Mouse (Mus musculus): ENCODE measurements around the gene Rnf227. TPM values are rescaled to one million over a fixed set of nuclear protein-coding genes. Genes with fewer than 3 reads are reported as not detected.
A peak's percentile ranks its signal among the peaks of the same experiment; 100 is the strongest.

Rnf227 gene
- polyA plus RNA-seq, 1 experiment from 2014 or later = 257 TPM

GRCm38 (mm10) chr11:69372056-69372779, 32.0 kb downstream of the Rnf227 start:
- Histone ChIP-seq H3K9ac (ENCODE audit: low read depth, low read length) (peak overlapping the region; percentile 31; the same call in 1 of the 2 replicates), H3K4me1 (ENCODE audit: control insufficient read depth, insufficient read depth, low read depth, low read length) (peaks cover 28% of the 10 kb centered on the region), H3K4me2 (ENCODE audit: low read length) (peak overlapping the region; percentile 45), H3K9me3 (ENCODE audit: control insufficient read depth, low read length) (no peaks in the 10 kb centered on the region), H3K27me3 (replicated peaks; ENCODE audit: control insufficient read depth, insufficient read depth, low read length) (no peaks in the 10 kb centered on the region), H3K27ac (ENCODE audit: low read depth, low read length) (peak overlapping the region; percentile 75), H3K36me3 (ENCODE audit: control insufficient read depth, insufficient read depth, low read length) (no peaks in the 10 kb centered on the region), H3K4me3 (ENCODE audit: low read length) (no peak overlapping the region; the same call in 1 of the 2 replicates)
- peak; percentile 28; the same call in 1 of the 2 replicates for ATAC-seq
- 29% methylated on average over 12 of the region's 12 CpGs for WGBS

GRCm38 (mm10) chr11:69372780-69373170, 32.5 kb downstream of the Rnf227 start:
- H3K4me3 ChIP-seq (ENCODE audit: low read length) = no peak overlapping the region
- H3K27me3 ChIP-seq (replicated peaks; ENCODE audit: control insufficient read depth, insufficient read depth, low read length) = no peaks in the 10 kb centered on the region
- no peak for ATAC-seq
- H3K4me2 ChIP-seq (ENCODE audit: low read length) = peak overlapping the region; percentile 32; the same call in 1 of the 2 replicates
- peak overlapping the region; percentile 75; the same call in 1 of the 2 replicates for H3K27ac ChIP-seq (ENCODE audit: low read depth, low read length)
- no peaks in the 10 kb centered on the region for H3K36me3 ChIP-seq (ENCODE audit: control insufficient read depth, insufficient read depth, low read length)
- WGBS = 64% methylated on average over 3 of the region's 3 CpGs
- H3K9me3 ChIP-seq (ENCODE audit: control insufficient read depth, low read length) = no peaks in the 10 kb centered on the region
- H3K9ac ChIP-seq (ENCODE audit: low read depth, low read length) = no peak overlapping the region
- H3K4me1 ChIP-seq (ENCODE audit: control insufficient read depth, insufficient read depth, low read depth, low read length) = peaks cover 26% of the 10 kb centered on the region

GRCm38 (mm10) chr11:69373223-69373965, 33.1 kb downstream of the Rnf227 start:
- Histone ChIP-seq H3K27me3 (replicated peaks; ENCODE audit: control insufficient read depth, insufficient read depth, low read length) (no peaks in the 10 kb centered on the region), H3K4me3 (ENCODE audit: low read length) (no peak overlapping the region), H3K27ac (ENCODE audit: low read depth, low read length) (no peak overlapping the region), H3K9me3 (ENCODE audit: control insufficient read depth, low read length) (no peaks in the 10 kb centered on the region), H3K4me1 (ENCODE audit: control insufficient read depth, insufficient read depth, low read depth, low read length) (peaks cover 21% of the 10 kb centered on the region), H3K9ac (ENCODE audit: low read depth, low read length) (no peak overlapping the region), H3K4me2 (ENCODE audit: low read length) (no peak overlapping the region), H3K36me3 (ENCODE audit: control insufficient read depth, insufficient read depth, low read length) (no peaks in the 10 kb centered on the region)
- WGBS = 93% methylated on average over 16 of the region's 16 CpGs
- no peak for ATAC-seq

- no peak overlapping the region for H3K9ac ChIP-seq (ENCODE audit: low read depth, low read length)
- ATAC-seq = no peak
- no peak overlapping the region for H3K27ac ChIP-seq (ENCODE audit: low read depth, low read length)
- WGBS = 82% methylated on average over 4 of the region's 4 CpGs
- no peaks in the 10 kb centered on the region for H3K9me3 ChIP-seq (ENCODE audit: control insufficient read depth, low read length)
- no peaks in the 10 kb centered on the region for H3K36me3 ChIP-seq (ENCODE audit: control insufficient read depth, insufficient read depth, low read length)
- no peaks in the 10 kb centered on the region for H3K27me3 ChIP-seq (replicated peaks; ENCODE audit: control insufficient read depth, insufficient read depth, low read length)
- H3K4me3 ChIP-seq (ENCODE audit: low read length) = no peak overlapping the region
- peaks cover 20% of the 10 kb centered on the region for H3K4me1 ChIP-seq (ENCODE audit: control insufficient read depth, insufficient read depth, low read depth, low read length)
- no peak overlapping the region for H3K4me2 ChIP-seq (ENCODE audit: low read length)
Measured at GRCm38 (mm10) chr11:69375646-69376045, 35.4 kb downstream of the Rnf227 start.

- no peaks in the 10 kb centered on the region for H3K27me3 ChIP-seq (replicated peaks; ENCODE audit: control insufficient read depth, insufficient read depth, low read length)
- no peaks in the 10 kb centered on the region for H3K4me1 ChIP-seq (ENCODE audit: control insufficient read depth, insufficient read depth, low read depth, low read length)
- H3K9me3 ChIP-seq (ENCODE audit: control insufficient read depth, low read length) = no peaks in the 10 kb centered on the region
- H3K36me3 ChIP-seq (ENCODE audit: control insufficient read depth, insufficient read depth, low read length) = no peaks in the 10 kb centered on the region
- no peak for ATAC-seq
- no peak overlapping the region for H3K27ac ChIP-seq (ENCODE audit: low read depth, low read length)
- no peak overlapping the region for H3K4me3 ChIP-seq (ENCODE audit: low read length)
- no peak overlapping the region for H3K9ac ChIP-seq (ENCODE audit: low read depth, low read length)
- WGBS = 74% methylated on average over 3 of the region's 3 CpGs
- no peak overlapping the region for H3K4me2 ChIP-seq (ENCODE audit: low read length)
Measured at GRCm38 (mm10) chr11:69377766-69378165, 37.5 kb downstream of the Rnf227 start.

GRCm38 (mm10) chr11:69379600-69379999, 39.3 kb downstream of the Rnf227 start:
- Histone ChIP-seq H3K9ac (ENCODE audit: low read depth, low read length) (no peak overlapping the region), H3K36me3 (ENCODE audit: control insufficient read depth, insufficient read depth, low read length) (no peaks in the 10 kb centered on the region), H3K4me2 (ENCODE audit: low read length) (no peak overlapping the region), H3K4me3 (ENCODE audit: low read length) (no peak overlapping the region), H3K4me1 (ENCODE audit: control insufficient read depth, insufficient read depth, low read depth, low read length) (no peaks in the 10 kb centered on the region), H3K9me3 (ENCODE audit: control insufficient read depth, low read length) (no peaks in the 10 kb centered on the region), H3K27me3 (replicated peaks; ENCODE audit: control insufficient read depth, insufficient read depth, low read length) (no peaks in the 10 kb centered on the region), H3K27ac (ENCODE audit: low read depth, low read length) (no peak overlapping the region)
- WGBS = 83% methylated on average over 3 of the region's 3 CpGs
- ATAC-seq = no peak

- Histone ChIP-seq H3K9ac (ENCODE audit: low read depth, low read length) (no peak overlapping the region), H3K9me3 (ENCODE audit: control insufficient read depth, low read length) (no peaks in the 10 kb centered on the region), H3K4me3 (ENCODE audit: low read length) (no peak overlapping the region), H3K27me3 (replicated peaks; ENCODE audit: control insufficient read depth, insufficient read depth, low read length) (no peaks in the 10 kb centered on the region), H3K27ac (ENCODE audit: low read depth, low read length) (no peak overlapping the region), H3K4me2 (ENCODE audit: low read length) (no peak overlapping the region), H3K4me1 (ENCODE audit: control insufficient read depth, insufficient read depth, low read depth, low read length) (no peaks in the 10 kb centered on the region), H3K36me3 (ENCODE audit: control insufficient read depth, insufficient read depth, low read length) (no peaks in the 10 kb centered on the region)
- ATAC-seq = no peak
- WGBS = 77% methylated on average over 6 of the region's 6 CpGs
Measured at GRCm38 (mm10) chr11:69381356-69381755, 41.1 kb downstream of the Rnf227 start.

- H3K4me2 ChIP-seq (ENCODE audit: low read length) = no peak overlapping the region
- H3K27me3 ChIP-seq (replicated peaks; ENCODE audit: control insufficient read depth, insufficient read depth, low read length) = no peaks in the 10 kb centered on the region
- ATAC-seq = no peak
- H3K4me1 ChIP-seq (ENCODE audit: control insufficient read depth, insufficient read depth, low read depth, low read length) = no peaks in the 10 kb centered on the region
- H3K4me3 ChIP-seq (ENCODE audit: low read length) = no peak overlapping the region
- no peak overlapping the region for H3K27ac ChIP-seq (ENCODE audit: low read depth, low read length)
- H3K9ac ChIP-seq (ENCODE audit: low read depth, low read length) = no peak overlapping the region
- H3K36me3 ChIP-seq (ENCODE audit: control insufficient read depth, insufficient read depth, low read length) = no peaks in the 10 kb centered on the region
- H3K9me3 ChIP-seq (ENCODE audit: control insufficient read depth, low read length) = no peaks in the 10 kb centered on the region
- 66% methylated on average over 10 of the region's 10 CpGs for WGBS
Measured at GRCm38 (mm10) chr11:69382478-69383105, 42.3 kb downstream of the Rnf227 start.

- no peak overlapping the region for H3K4me3 ChIP-seq (ENCODE audit: low read length)
- H3K9me3 ChIP-seq (ENCODE audit: control insufficient read depth, low read length) = no peaks in the 10 kb centered on the region
- H3K4me2 ChIP-seq (ENCODE audit: low read length) = no peak overlapping the region
- no peaks in the 10 kb centered on the region for H3K36me3 ChIP-seq (ENCODE audit: control insufficient read depth, insufficient read depth, low read length)
- no peak overlapping the region for H3K9ac ChIP-seq (ENCODE audit: low read depth, low read length)
- no peaks in the 10 kb centered on the region; the same call in 1 of the 2 replicates for H3K4me1 ChIP-seq (ENCODE audit: control insufficient read depth, insufficient read depth, low read depth, low read length)
- WGBS = 81% methylated on average over 6 of the region's 6 CpGs
- H3K27me3 ChIP-seq (replicated peaks; ENCODE audit: control insufficient read depth, insufficient read depth, low read length) = no peaks in the 10 kb centered on the region
- ATAC-seq = no peak
- H3K27ac ChIP-seq (ENCODE audit: low read depth, low read length) = no peak overlapping the region
Measured at GRCm38 (mm10) chr11:69384979-69385378, 44.7 kb downstream of the Rnf227 start.
